Mouse (Mus musculus) heart, postnatal 0 days (tissue): ENCODE measurements around the gene Efcab3. TPM values are rescaled to one million over a fixed set of nuclear protein-coding genes. Genes with fewer than 3 reads are reported as not detected.

Experiments
- ATAC-seq: fragments of 200-750 bp; cut with Nextera tagmentation; 2 replicates; pipeline ENCODE4 v1.8.0; 2017; ENCODE audit warnings: low read depth, moderate number of reproducible peaks, moderate library complexity; ENCODE audit not compliant: insufficient read depth
- DNase-seq: peaks from one replicate; pipeline ENCODE4 v3.0.0-alpha.2; 2016; ENCODE audit warnings: low spot score
- H3K27ac ChIP-seq: fragments of 300-500 bp; sonication (generic); 2 replicates; pipeline ENCODE4 v1.5.1; 2014; ENCODE audit warnings: low read depth, mild to moderate bottlenecking
- H3K27me3 ChIP-seq: fragments of 300-500 bp; sonication (generic); 2 replicates; pipeline ENCODE4 v1.6.1; 2014; ENCODE audit warnings: low read length, mixed read lengths; ENCODE audit not compliant: control insufficient read depth, insufficient read depth
- H3K36me3 ChIP-seq: fragments of 300-500 bp; sonication (generic); replicated peaks from 2 replicates; pipeline ENCODE4 v1.6.1; 2014; ENCODE audit warnings: low read length, mixed read lengths; ENCODE audit not compliant: control insufficient read depth, insufficient read depth
- H3K4me1 ChIP-seq: fragments of 300-500 bp; sonication (generic); 2 replicates; pipeline ENCODE4 v1.6.1; 2014; ENCODE audit warnings: antibody characterized with exemption; ENCODE audit not compliant: control insufficient read depth, insufficient read depth
- H3K4me2 ChIP-seq: fragments of 300-500 bp; sonication (generic); 2 replicates; pipeline ENCODE4 v1.6.1; 2014; ENCODE audit warnings: low read depth, mild to moderate bottlenecking, low read length, moderate library complexity
- H3K4me3 ChIP-seq: fragments of 300-500 bp; sonication (generic); 2 replicates; pipeline ENCODE4 v1.5.1; 2014; ENCODE audit warnings: low read depth, low read length
- H3K9ac ChIP-seq: fragments of 300-500 bp; sonication (generic); replicated peaks from 2 replicates; pipeline ENCODE4 v1.6.1; 2014; ENCODE audit warnings: low read depth, low read length, mixed read lengths
- H3K9me3 ChIP-seq: fragments of 300-500 bp; sonication (generic); replicated peaks from 2 replicates; pipeline ENCODE4 v1.6.1; 2016; ENCODE audit warnings: low read length; ENCODE audit not compliant: control insufficient read depth
- CTCF ChIP-seq: IDR thresholded peaks from 2 replicates; pipeline ENCODE4 v1.5.1; 2016; ENCODE audit warnings: antibody characterized with exemption, control low read depth, low read depth
- EP300 ChIP-seq: IDR thresholded peaks from 2 replicates; pipeline ENCODE4 v1.6.1; 2016; ENCODE audit warnings: antibody characterized with exemption, low read depth
- WGBS: fragments of 180-500 bp; shearing (Covaris S2); extraction: QIAGEN DNeasy Blood & Tissue Kit; methylation state at CpG from one replicate; pipeline ENCODE4 v1.1.7; 2014; 5-methylcytosine and 5-hydroxymethylcytosine counted together
- polyA plus RNA-seq: library from polyadenylated mRNA; unstranded; fragments of >200 nt; fragmentation: Nextera tagmentation; extraction: Ambion mirVana; gene quantifications from 2 replicates; pipeline ENCODE4 v1.2.1, GENCODE M21; 2015
- total RNA-seq: library from RNA; depleted of rRNA; stranded (reverse); fragments of >200 nt; gene quantifications from 2 replicates; pipeline ENCODE4 v1.2.3, GENCODE M21; 2014; ENCODE audit warnings: low replicate concordance

Efcab3 gene
- total and polyA plus RNA-seq, 2 experiments from 2014 or later: not detected

- H3K4me2 ChIP-seq: peak overlapping the region; percentile 6; the same call in 1 of the 2 replicates
- peaks cover 6% of the 10 kb centered on the region; the same call in 1 of the 2 replicates for H3K4me1 ChIP-seq
- ATAC-seq (peak; percentile 93), DNase-seq (peak; percentile 62)
- no peaks in the 10 kb centered on the region for H3K27me3 ChIP-seq
- H3K9me3 ChIP-seq: no peaks in the 10 kb centered on the region
- WGBS: 22% methylated on average over 12 of the region's 12 CpGs
- no peak overlapping the region for H3K9ac ChIP-seq
- peak overlapping the region; percentile 36; the same call in 1 of the 2 replicates for H3K27ac ChIP-seq
- H3K36me3 ChIP-seq: no peaks in the 10 kb centered on the region
- H3K4me3 ChIP-seq: no peak overlapping the region
- no peak for TF ChIP-seq CTCF
- TF ChIP-seq EP300: no peak
Observed at GRCm38 (mm10) chr11:105153068-105153833, 89.9 kb downstream of the Efcab3 start.

DNA sequence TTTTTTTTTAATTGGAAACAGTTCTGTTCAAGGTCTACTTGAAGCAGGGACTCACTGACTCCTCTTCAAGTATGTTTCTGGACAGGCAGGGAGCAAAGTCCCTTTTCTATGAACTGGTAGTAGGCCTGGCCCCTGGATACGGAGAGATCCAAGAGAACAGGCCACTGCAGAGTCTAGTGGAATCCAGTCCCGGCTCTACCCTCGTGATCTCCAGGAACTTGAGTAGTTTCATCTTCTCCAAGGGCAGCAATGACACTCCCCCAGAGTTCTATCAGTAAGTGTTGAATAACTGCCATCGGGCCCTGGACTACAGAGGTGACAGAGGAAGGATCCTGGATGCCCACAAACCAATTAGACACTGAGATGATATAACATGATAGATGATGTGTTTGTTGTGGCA, 92.5 kb downstream of the Efcab3 start:
- Histone ChIP-seq H3K27ac (no peak overlapping the region), H3K9me3 (no peaks in the 10 kb centered on the region), H3K4me3 (no peak overlapping the region), H3K9ac (no peak overlapping the region), H3K4me1 (peaks cover 6% of the 10 kb centered on the region; the same call in 1 of the 2 replicates), H3K27me3 (no peaks in the 10 kb centered on the region), H3K36me3 (no peaks in the 10 kb centered on the region), H3K4me2 (no peak overlapping the region)
- DNase-seq (no peak), ATAC-seq (no peak)
- TF ChIP-seq EP300: no peak
- no peak for TF ChIP-seq CTCF
- 33% methylated on average over 4 of the region's 4 CpGs for WGBS

GRCm38 (mm10) chr11:105156748-105157267, 93.4 kb downstream of the Efcab3 start:
- Histone ChIP-seq H3K9ac (no peak overlapping the region), H3K36me3 (no peaks in the 10 kb centered on the region), H3K27me3 (no peaks in the 10 kb centered on the region), H3K27ac (peak overlapping the region; percentile 65), H3K9me3 (no peaks in the 10 kb centered on the region), H3K4me1 (peaks cover 6% of the 10 kb centered on the region; the same call in 1 of the 2 replicates), H3K4me3 (no peak overlapping the region), H3K4me2 (peak overlapping the region; percentile 39)
- WGBS: 49% methylated on average over 19 of the region's 19 CpGs
- ATAC-seq: peak; percentile 52; the same call in 1 of the 2 replicates
- TF ChIP-seq CTCF (no peak), EP300 (no peak)
- peak; percentile 66 for DNase-seq

DNA sequence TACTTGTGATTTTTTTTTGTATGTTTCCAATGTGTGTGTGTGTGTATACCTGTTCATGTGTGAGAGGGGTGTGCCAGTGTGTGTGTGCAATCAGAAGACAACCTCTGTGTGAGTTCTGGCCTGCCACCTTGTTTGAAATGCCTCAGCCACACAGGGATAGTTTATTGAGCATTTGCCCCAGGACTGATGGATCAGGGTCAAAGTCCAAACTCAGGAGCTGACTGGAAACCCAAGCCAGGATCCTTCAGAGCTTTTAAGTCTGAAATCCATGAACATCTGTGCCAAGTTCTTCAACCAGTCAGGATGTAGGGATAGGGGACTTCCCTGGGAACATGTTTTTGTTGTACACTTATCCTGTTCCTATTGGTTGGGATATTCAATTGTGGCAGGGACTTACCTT, 94.7 kb downstream of the Efcab3 start:
- Histone ChIP-seq H3K4me2 (no peak overlapping the region), H3K9ac (no peak overlapping the region), H3K27me3 (no peaks in the 10 kb centered on the region), H3K27ac (no peak overlapping the region), H3K4me3 (no peak overlapping the region), H3K4me1 (peaks cover 6% of the 10 kb centered on the region; the same call in 1 of the 2 replicates), H3K9me3 (peaks cover 7% of the 10 kb centered on the region; the same call in 1 of the 2 replicates), H3K36me3 (no peaks in the 10 kb centered on the region)
- DNase-seq (no peak), ATAC-seq (no peak)
- TF ChIP-seq CTCF (no peak), EP300 (no peak)

GRCm38 (mm10) chr11:105159673-105160360, 96.4 kb downstream of the Efcab3 start:
- H3K9me3 ChIP-seq: peaks cover 12% of the 10 kb centered on the region; the same call in 1 of the 2 replicates
- no peak overlapping the region for H3K4me3 ChIP-seq
- no peak overlapping the region for H3K27ac ChIP-seq
- no peak overlapping the region for H3K4me2 ChIP-seq
- TF ChIP-seq EP300 (no peak), CTCF (no peak)
- no peaks in the 10 kb centered on the region for H3K36me3 ChIP-seq
- H3K9ac ChIP-seq: no peak overlapping the region
- no peaks in the 10 kb centered on the region for H3K27me3 ChIP-seq
- 59% methylated on average over 6 of the region's 6 CpGs for WGBS
- DNase-seq (no peak), ATAC-seq (no peak)
- H3K4me1 ChIP-seq: no peaks in the 10 kb centered on the region; the same call in 1 of the 2 replicates
